Mouse (Mus musculus): ENCODE data around the gene Pde2a.

GRCm38 (mm10) chr7:101378796-101379465 lies 42.6 kb upstream of the Pde2a start:
- no peak for TF ChIP-seq CTCF (IDR thresholded peaks at IDR 0.05; ENCODE audit: borderline replicate concordance, insufficient read depth, low read length)
- no peak for TF ChIP-seq POLR2A (IDR thresholded peaks at IDR 0.05; ENCODE audit: low read depth, low read length)
